Mouse (Mus musculus) neural tube, embryonic 14.5 days (tissue): Measurements from ENCODE around the gene Lpgat1. TPM values are rescaled to one million over a fixed set of nuclear protein-coding genes. Genes with fewer than 3 reads are reported as not detected.

Source experiments
- ATAC-seq: fragments of 200-750 bp; cut with Nextera tagmentation; 2 replicates; pipeline ENCODE4 v1.8.0; 2017; ENCODE audit warnings: low read depth, mild to moderate bottlenecking, moderate TSS enrichment, moderate library complexity
- H3K27ac ChIP-seq: fragments of 300-500 bp; sonication (generic); 2 replicates; pipeline ENCODE4 v1.5.1; 2014; ENCODE audit warnings: low read depth, mild to moderate bottlenecking, control low read depth, low read length, moderate library complexity, mixed read lengths
- H3K27me3 ChIP-seq: fragments of 300-500 bp; sonication (generic); 2 replicates; pipeline ENCODE4 v1.6.1; 2014; ENCODE audit warnings: low read length; ENCODE audit not compliant: control insufficient read depth, insufficient read depth
- H3K36me3 ChIP-seq: fragments of 300-500 bp; sonication (generic); 2 replicates; pipeline ENCODE4 v1.6.1; 2014; ENCODE audit warnings: low read length, mixed read lengths; ENCODE audit not compliant: control insufficient read depth, insufficient read depth
- H3K4me1 ChIP-seq: fragments of 300-500 bp; sonication (generic); 2 replicates; pipeline ENCODE4 v1.6.1; 2014; ENCODE audit warnings: low read length; ENCODE audit not compliant: control insufficient read depth, insufficient read depth
- H3K4me2 ChIP-seq: fragments of 300-500 bp; sonication (generic); 2 replicates; pipeline ENCODE4 v1.6.1; 2014; ENCODE audit warnings: mild to moderate bottlenecking, low read depth, low read length, control low read depth
- H3K4me3 ChIP-seq: fragments of 300-500 bp; sonication (generic); 2 replicates; pipeline ENCODE4 v1.5.1; 2014; ENCODE audit warnings: low read depth, low read length, control low read depth, mixed read lengths
- H3K9ac ChIP-seq: fragments of 300-500 bp; sonication (generic); replicated peaks from 2 replicates; pipeline ENCODE4 v1.6.1; 2014; ENCODE audit warnings: low read depth, mild to moderate bottlenecking, control low read depth, low read length, mixed read lengths
- H3K9me3 ChIP-seq: fragments of 300-500 bp; sonication (generic); 2 replicates; pipeline ENCODE4 v1.6.1; 2016; ENCODE audit warnings: low read length; ENCODE audit not compliant: control insufficient read depth
- WGBS: fragments of 180-500 bp; shearing (Covaris S2); extraction: QIAGEN DNeasy Blood & Tissue Kit; methylation state at CpG from one replicate; pipeline ENCODE4 v1.1.7; 2014; 5-methylcytosine and 5-hydroxymethylcytosine counted together
- polyA plus RNA-seq: library from polyadenylated mRNA; unstranded; fragments of >200 nt; fragmentation: Nextera tagmentation; extraction: Ambion mirVana; gene quantifications from 2 replicates; pipeline ENCODE4 v1.2.1, GENCODE M21; 2014

Gene Lpgat1
- polyA plus RNA-seq, 1 experiment from 2014 or later = 50.4 TPM

DNA sequence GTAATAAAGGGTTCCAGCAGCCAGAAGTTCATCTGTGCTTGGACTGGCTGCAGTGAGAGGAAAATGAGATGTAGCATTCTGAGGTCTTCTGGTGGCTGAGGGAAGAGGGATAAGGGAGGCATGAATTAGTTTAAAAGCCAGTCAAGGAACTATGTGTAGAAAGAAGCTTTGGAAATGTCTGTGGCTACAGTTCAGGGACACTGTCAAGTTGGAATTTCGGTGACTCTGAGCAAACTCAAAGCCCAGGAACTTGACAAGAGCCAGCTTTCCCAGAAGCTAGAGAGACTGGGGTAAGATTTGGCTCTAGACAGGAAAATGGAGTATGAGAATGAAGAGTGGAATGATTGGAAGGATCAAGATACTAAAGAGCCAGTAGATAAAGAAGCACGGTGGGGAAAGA, 7.8 kb upstream of the Lpgat1 start:
- Histone ChIP-seq H3K4me1 (no peaks in the 10 kb centered on the region), H3K27ac (no peak overlapping the region), H3K9ac (no peak overlapping the region), H3K27me3 (no peaks in the 10 kb centered on the region), H3K9me3 (no peaks in the 10 kb centered on the region), H3K4me3 (no peak overlapping the region), H3K4me2 (no peak overlapping the region), H3K36me3 (no peaks in the 10 kb centered on the region)
- 85% methylated on average over 2 of the region's 2 CpGs for WGBS
- no peak for ATAC-seq

GRCm38 (mm10) chr1:191712224-191712838, 5.3 kb upstream of the Lpgat1 start:
- no peak overlapping the region for H3K4me3 ChIP-seq
- no peak overlapping the region for H3K9ac ChIP-seq
- H3K27me3 ChIP-seq = no peaks in the 10 kb centered on the region
- H3K27ac ChIP-seq = no peak overlapping the region
- no peaks in the 10 kb centered on the region for H3K36me3 ChIP-seq
- 85% methylated on average over 4 of the region's 4 CpGs for WGBS
- H3K4me2 ChIP-seq = no peak overlapping the region
- no peak for ATAC-seq
- H3K4me1 ChIP-seq = no peaks in the 10 kb centered on the region
- no peaks in the 10 kb centered on the region for H3K9me3 ChIP-seq

DNA sequence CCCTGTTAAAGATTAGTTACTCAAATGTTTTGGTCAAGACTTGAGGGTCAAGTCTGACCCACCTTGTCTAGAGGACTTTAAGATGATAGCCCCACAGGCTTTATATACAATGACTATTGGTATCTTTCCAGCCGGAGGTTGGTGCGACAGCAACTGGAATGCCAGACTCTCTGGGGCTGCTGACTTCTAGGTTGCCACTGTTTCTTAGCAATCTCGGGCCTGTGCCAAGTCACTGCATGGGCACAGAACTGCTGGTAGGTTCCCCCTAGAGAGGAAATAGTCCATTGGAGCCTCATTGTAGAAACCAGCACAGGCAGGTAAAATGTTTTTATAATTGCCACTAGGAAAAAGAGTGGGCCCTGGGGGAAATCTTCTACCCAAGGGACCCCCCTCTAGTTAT, 3.8 kb upstream of the Lpgat1 start:
- H3K9me3 ChIP-seq = no peaks in the 10 kb centered on the region
- H3K27ac ChIP-seq = no peak overlapping the region
- H3K4me1 ChIP-seq = no peaks in the 10 kb centered on the region
- ATAC-seq = no peak
- H3K27me3 ChIP-seq = no peaks in the 10 kb centered on the region
- no peak overlapping the region for H3K4me3 ChIP-seq
- H3K9ac ChIP-seq = no peak overlapping the region
- 89% methylated on average over 3 of the region's 3 CpGs for WGBS
- no peaks in the 10 kb centered on the region for H3K36me3 ChIP-seq
- H3K4me2 ChIP-seq = no peak overlapping the region

GRCm38 (mm10) chr1:191715150-191715549, 2.5 kb upstream of the Lpgat1 start:
- Histone ChIP-seq H3K27me3 (no peaks in the 10 kb centered on the region), H3K27ac (no peak overlapping the region), H3K4me3 (no peak overlapping the region), H3K4me2 (no peak overlapping the region), H3K9ac (no peak overlapping the region), H3K4me1 (peaks cover 1% of the 10 kb centered on the region; the same call in 1 of the 2 replicates), H3K9me3 (no peaks in the 10 kb centered on the region), H3K36me3 (no peaks in the 10 kb centered on the region)
- ATAC-seq = no peak
- 83% methylated on average over 2 of the region's 2 CpGs for WGBS

DNA sequence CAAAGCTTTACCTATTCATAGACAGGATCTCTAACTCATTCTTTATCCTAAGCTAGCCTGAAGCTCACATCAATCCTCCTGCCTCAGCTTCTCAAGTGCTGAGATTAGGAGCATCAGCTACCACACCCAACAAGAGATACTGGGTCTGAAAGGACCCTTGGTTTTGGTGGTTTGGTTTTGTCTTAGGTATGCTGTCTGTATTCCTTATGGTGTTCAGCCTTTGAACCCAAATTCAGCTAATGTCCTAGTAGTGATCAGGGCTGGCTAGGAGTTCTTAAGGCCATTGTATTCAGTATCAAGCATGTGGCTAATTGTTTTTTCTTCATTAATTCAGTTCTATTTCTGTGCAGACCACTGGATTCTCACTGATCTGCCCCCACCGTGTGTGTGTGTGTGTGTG, 493 bp upstream of the Lpgat1 start:
- H3K4me1 ChIP-seq = peaks cover 13% of the 10 kb centered on the region; the same call in 1 of the 2 replicates
- H3K4me3 ChIP-seq = peak overlapping the region; percentile 98
- no peaks in the 10 kb centered on the region for H3K36me3 ChIP-seq
- no peaks in the 10 kb centered on the region for H3K9me3 ChIP-seq
- H3K9ac ChIP-seq = no peak overlapping the region
- H3K4me2 ChIP-seq = peak overlapping the region; percentile 76
- no peaks in the 10 kb centered on the region for H3K27me3 ChIP-seq
- ATAC-seq = no peak
- 0% methylated on average over 1 of the region's 1 CpGs for WGBS
- H3K27ac ChIP-seq = peak overlapping the region; percentile 92

- H3K9ac ChIP-seq = peak overlapping the region; percentile 98
- H3K27ac ChIP-seq = peak overlapping the region; percentile 92
- H3K36me3 ChIP-seq = peaks cover 4% of the 10 kb centered on the region; the same call in 1 of the 2 replicates
- ATAC-seq = peak; percentile 66
- peak overlapping the region; percentile 76 for H3K4me2 ChIP-seq
- peak overlapping the region; percentile 98 for H3K4me3 ChIP-seq
- H3K27me3 ChIP-seq = no peaks in the 10 kb centered on the region
- WGBS = under 1% methylated on average over 60 of the region's 84 CpGs
- no peaks in the 10 kb centered on the region for H3K9me3 ChIP-seq
- H3K4me1 ChIP-seq = peaks cover 13% of the 10 kb centered on the region; the same call in 1 of the 2 replicates
Observed at GRCm38 (mm10) chr1:191718522-191719281, 1.1 kb downstream of the Lpgat1 start.

- Histone ChIP-seq H3K9me3 (no peaks in the 10 kb centered on the region), H3K4me2 (peak overlapping the region; percentile 76), H3K9ac (peak overlapping the region; percentile 98), H3K4me1 (peaks cover 13% of the 10 kb centered on the region; the same call in 1 of the 2 replicates), H3K36me3 (peaks cover 10% of the 10 kb centered on the region; the same call in 1 of the 2 replicates), H3K4me3 (peak overlapping the region; percentile 98), H3K27ac (peak overlapping the region; percentile 92), H3K27me3 (no peaks in the 10 kb centered on the region)
- WGBS = 5% methylated on average over 11 of the region's 11 CpGs
- ATAC-seq = no peak
Observed at GRCm38 (mm10) chr1:191719326-191719725, 1.7 kb downstream of the Lpgat1 start.

DNA sequence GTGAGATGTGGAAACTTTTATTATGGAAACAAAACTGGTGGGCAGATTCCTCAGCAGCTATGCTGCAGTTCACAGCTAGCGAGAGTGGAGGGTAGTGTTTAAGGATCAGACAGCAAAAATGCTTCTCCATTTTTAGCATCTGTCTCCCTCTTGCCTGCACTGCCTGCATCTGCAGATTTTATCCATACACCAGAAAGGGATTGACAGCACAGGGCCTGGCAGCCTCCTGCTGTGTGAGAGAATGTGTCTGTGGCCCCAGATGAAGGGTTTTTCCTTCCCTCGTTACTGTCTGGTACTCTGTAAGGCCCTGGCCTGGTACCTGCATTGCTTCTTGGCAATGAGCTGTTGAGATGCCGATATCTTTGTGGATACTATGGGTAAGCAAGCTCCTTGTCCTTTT, 2.8 kb downstream of the Lpgat1 start:
- H3K27ac ChIP-seq = no peak overlapping the region
- H3K4me1 ChIP-seq = peaks cover 13% of the 10 kb centered on the region; the same call in 1 of the 2 replicates
- peaks cover 11% of the 10 kb centered on the region; the same call in 1 of the 2 replicates for H3K36me3 ChIP-seq
- peak overlapping the region; percentile 42; the same call in 1 of the 2 replicates for H3K9ac ChIP-seq
- 61% methylated on average over 3 of the region's 3 CpGs for WGBS
- H3K9me3 ChIP-seq = no peaks in the 10 kb centered on the region
- H3K27me3 ChIP-seq = no peaks in the 10 kb centered on the region
- peak overlapping the region; percentile 76 for H3K4me2 ChIP-seq
- no peak for ATAC-seq
- peak overlapping the region; percentile 98 for H3K4me3 ChIP-seq

GRCm38 (mm10) chr1:191722706-191723105, 5.1 kb downstream of the Lpgat1 start:
- Histone ChIP-seq H3K27ac (no peak overlapping the region), H3K36me3 (peaks cover 11% of the 10 kb centered on the region; the same call in 1 of the 2 replicates), H3K9me3 (no peaks in the 10 kb centered on the region), H3K4me3 (no peak overlapping the region), H3K4me1 (peaks cover 13% of the 10 kb centered on the region; the same call in 1 of the 2 replicates), H3K4me2 (no peak overlapping the region), H3K27me3 (no peaks in the 10 kb centered on the region), H3K9ac (no peak overlapping the region)
- WGBS = 84% methylated on average over 4 of the region's 4 CpGs
- no peak for ATAC-seq
